Mouse (Mus musculus) ovary, postnatal 36 days (tissue): ENCODE results near the gene Ccng1.
"Not testable (repeated sequence)": the region's sequence is repeated elsewhere in the genome, so short reads cannot be mapped to it uniquely, and the experiment has no call there.

Source experiments
- DNase-seq: peaks from one replicate; pipeline ENCODE4 v3.0.0; 2022; ENCODE audit warnings: low spot score, mixed read lengths

Ccng1 gene

GRCm38 (mm10) chr11:40718324-40718723, 36.8 kb downstream of the Ccng1 start:
- DNase-seq: no peak

GRCm38 (mm10) chr11:40715524-40715923, 39.6 kb downstream of the Ccng1 start:
- no peak for DNase-seq

DNA sequence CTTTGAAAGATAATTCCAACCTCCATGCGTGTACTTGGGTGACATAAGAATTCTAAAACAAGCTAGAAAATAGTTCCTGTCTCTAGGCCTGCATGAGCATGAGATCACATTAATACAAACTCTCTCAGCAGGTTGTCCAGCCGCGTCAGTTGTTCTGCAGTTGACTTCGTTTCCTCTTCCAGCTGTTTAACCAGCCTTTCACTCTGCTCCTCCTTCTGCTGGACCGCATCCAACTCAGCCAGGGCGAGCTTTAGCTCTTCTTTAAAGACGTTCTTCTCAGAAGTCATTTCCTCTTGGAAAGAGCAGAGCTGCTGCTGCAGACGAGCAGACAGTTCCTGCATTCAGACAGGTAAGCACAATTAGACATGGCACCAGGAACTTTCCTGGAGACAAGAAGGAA, 41.3 kb downstream of the Ccng1 start:
- peak; percentile 14 for DNase-seq

DNA sequence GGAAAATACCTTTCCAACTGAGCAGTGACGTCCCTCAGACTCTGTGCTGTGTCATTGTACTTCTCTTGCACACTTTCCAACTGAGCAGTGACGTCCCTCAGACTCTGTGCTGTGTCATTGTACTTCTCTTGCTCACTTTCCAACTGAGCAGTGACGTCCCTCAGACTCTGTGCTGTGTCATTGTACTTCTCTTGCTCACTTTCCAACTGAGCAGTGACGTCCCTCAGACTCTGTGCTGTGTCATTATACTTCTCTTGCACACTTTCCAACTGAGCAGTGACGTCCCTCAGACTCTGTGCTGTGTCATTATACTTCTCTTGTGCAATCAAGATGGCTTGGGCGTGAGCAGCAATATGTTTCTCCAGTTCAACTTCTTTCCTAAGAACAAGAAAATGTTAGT, 45.2 kb downstream of the Ccng1 start:
- not testable (repeated sequence) for DNase-seq
